Mouse (Mus musculus): ENCODE measurements around the gene BC049730.

BC049730 gene

GRCm38 (mm10) chr7:24762574-24762973, 53.5 kb downstream of the BC049730 start:
- in situ Hi-C loops (cut with MboI), result no loop called here
